Mouse (Mus musculus): ENCODE data around the gene Lyst.

GRCm38 (mm10) chr13:13597896-13598295, 7.7 kb downstream of the Lyst start:
- TF ChIP-seq CTCF (IDR thresholded peaks at IDR 0.05; ENCODE audit: extremely low read depth, insufficient read length, insufficient replicate concordance, low read depth, low read length): no peak
- TF ChIP-seq POLR2A (IDR thresholded peaks at IDR 0.05; ENCODE audit: low read depth, low read length): no peak

Data from small intestine, adult 2 months (tissue).